Mouse (Mus musculus) brain, embryonic 14.5 days (tissue): ENCODE measurements around the gene Wipi1.

ENCODE experiments used
- CTCF ChIP-seq: fragments of 200-500 bp; IDR thresholded peaks from 2 replicates; pipeline ENCODE4 v1.5.1; 2012; ENCODE audit warnings: inconsistent platforms, mild to moderate bottlenecking, moderate library complexity, borderline replicate concordance; ENCODE audit not compliant: insufficient read depth, insufficient read length; ENCODE audit errors: extremely low read depth
- POLR2A ChIP-seq: fragments of 200-500 bp; IDR thresholded peaks from 2 replicates; pipeline ENCODE4 v1.6.1; 2012; ENCODE audit warnings: mild to moderate bottlenecking, inconsistent platforms, borderline replicate concordance; ENCODE audit not compliant: poor library complexity, insufficient read depth, insufficient read length, severe bottlenecking; ENCODE audit errors: extremely low read depth

- no peak for TF ChIP-seq POLR2A
- TF ChIP-seq CTCF, result no peak
Measured at GRCm38 (mm10) chr11:109569007-109569618, 42.7 kb downstream of the Wipi1 start.
